24 mouse cellular contexts compared by ENCODE assay signal in the genomic region with DNA sequence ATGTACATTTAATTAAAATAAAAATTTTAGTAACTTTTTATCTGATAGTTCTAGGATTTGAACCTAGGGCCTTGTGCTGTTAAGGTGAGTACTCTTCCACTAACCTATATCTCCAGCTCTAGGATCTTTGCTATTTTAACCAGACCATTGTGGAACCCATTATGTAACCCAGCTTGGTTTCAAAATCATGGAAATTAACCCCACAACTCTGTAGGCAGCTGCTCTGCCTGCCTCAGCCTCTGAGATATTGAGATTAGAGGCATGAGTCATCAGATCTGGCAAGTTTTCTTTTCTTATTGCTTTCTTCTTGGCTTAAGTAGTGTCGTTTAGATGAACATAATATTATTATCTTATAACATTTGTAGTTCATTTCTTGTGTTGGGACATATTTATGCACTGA. TPM values are rescaled to one million over a fixed set of nuclear protein-coding genes. Genes with fewer than 3 reads are reported as not detected.
DNase-seq lines count a peak whose midpoint lies in the region; ATAC-seq and TF ChIP-seq lines count a peak whose summit lies in the region.
"Had no signal": no experiment of that assay in that cellular context is flagged by ENCODE, and none has a peak within 500 bp of the region (broad histone marks: within the 10 kb centered on the region; RNA-seq: fewer than 3 reads in every experiment).

No protein-coding gene starts in this region.

- no peaks in the 10 kb centered on the region for H3K27me3 ChIP-seq in intestine, postnatal 0 days (replicated peaks; ENCODE audit: control insufficient read depth, insufficient read depth, low read length)
- H3K27me3 ChIP-seq: hindbrain, embryonic 13.5 days; Patski had no signal

- no peaks in the 10 kb centered on the region for H3K36me3 ChIP-seq in intestine, postnatal 0 days (ENCODE audit: control insufficient read depth, insufficient read depth)
- H3K36me3 ChIP-seq: embryonic facial prominence, embryonic 10.5 days; forebrain, embryonic 10.5 days; heart, embryonic 10.5 days had no signal

- H3K27ac ChIP-seq in intestine, postnatal 0 days (ENCODE audit: low read depth, low read length) = no peak overlapping the region
- H3K27ac ChIP-seq: embryonic facial prominence, embryonic 10.5 days; forebrain, embryonic 10.5 days; gastrocnemius, adult 2 months; heart, embryonic 10.5 days; hindbrain, embryonic 13.5 days; hindbrain, postnatal 0 days had no signal

- TF ChIP-seq CTCF in lung, adult 2 months (IDR thresholded peaks at IDR 0.05; ENCODE audit: insufficient read depth, low read length) = no peak
- TF ChIP-seq CTCF in intestine, postnatal 0 days (IDR thresholded peaks at IDR 0.05; ENCODE audit: low read depth) = no peak

- peak; percentile 63 for ATAC-seq in megakaryocyte progenitor cell, adult 5-6 weeks (replicated peaks; ENCODE audit: poor library complexity)
- no peak for ATAC-seq in intestine, postnatal 0 days
- ATAC-seq: activated CD4-positive, CD25-positive, alpha-beta regulatory T cell, adult 4 months; forebrain, embryonic 14.5 days; hindbrain, postnatal 0 days; Patski had no signal

- H3K4me2 ChIP-seq in intestine, postnatal 0 days (replicated peaks; ENCODE audit: low read depth) = no peak overlapping the region
- H3K4me2 ChIP-seq: hindbrain, embryonic 13.5 days had no signal

- no peak overlapping the region for H3K9ac ChIP-seq in intestine, postnatal 0 days (ENCODE audit: low read depth, low read length)
- H3K9ac ChIP-seq: hindbrain, embryonic 13.5 days had no signal

- intact Hi-C loops in left cerebral cortex, postnatal 4 days (cut with DNase I) = no loop called here

- peak; percentile 10 for DNase-seq in lung, postnatal 36 days
- DNase-seq in lung, adult 2 months = no peak
- peak; percentile 30 for DNase-seq in brain, adult 2 months (ENCODE audit: low read depth, low spot score)
- DNase-seq in left cerebral cortex, postnatal 4 days = no peak
- no peak for DNase-seq in heart, postnatal 4 days
- DNase-seq: adrenal gland, postnatal 14 days; cerebellum, adult 18-20 months; cerebellum, adult 9-11 months; cerebellum, postnatal 36 days; gastrocnemius, adult 2 months; gastrocnemius, postnatal 25 days; heart, adult 11 months; heart, postnatal 10 days had no signal

- WGBS in lung, adult 2 months = 42% methylated on average over 1 of the region's 1 CpGs
- WGBS in intestine, postnatal 0 days = 7% methylated on average over 1 of the region's 1 CpGs

- no peak for TF ChIP-seq POLR2A in lung, adult 2 months (IDR thresholded peaks at IDR 0.05; ENCODE audit: borderline replicate concordance, extremely low read depth, low read depth, low read length)

- no peak overlapping the region for H3K4me3 ChIP-seq in lung, adult 2 months (replicated peaks; ENCODE audit: extremely low read depth, low read depth, low read length)
- no peak overlapping the region for H3K4me3 ChIP-seq in intestine, postnatal 0 days (ENCODE audit: low read depth, low read length)
- H3K4me3 ChIP-seq: embryonic facial prominence, embryonic 10.5 days; forebrain, embryonic 10.5 days; gastrocnemius, adult 2 months; heart, embryonic 10.5 days; hindbrain, embryonic 13.5 days had no signal

- H3K9me3 ChIP-seq in intestine, postnatal 0 days (ENCODE audit: control insufficient read depth) = no peaks in the 10 kb centered on the region
- H3K9me3 ChIP-seq: embryonic facial prominence, embryonic 10.5 days; forebrain, embryonic 10.5 days; heart, embryonic 10.5 days; hindbrain, embryonic 13.5 days had no signal

- no peaks in the 10 kb centered on the region for H3K4me1 ChIP-seq in lung, adult 2 months (ENCODE audit: control insufficient read depth, insufficient read depth, low read length)
- H3K4me1 ChIP-seq in intestine, postnatal 0 days (replicated peaks; ENCODE audit: control insufficient read depth, insufficient read depth, low read length) = no peaks in the 10 kb centered on the region
- H3K4me1 ChIP-seq: embryonic facial prominence, embryonic 10.5 days; forebrain, embryonic 10.5 days; heart, embryonic 10.5 days; hindbrain, embryonic 13.5 days had no signal

RNA-seq across cellular contexts. Expression of gene Ggt7, which starts 6.3 kb away (rescaled TPM):
- polyA plus RNA-seq in lung, adult 2 months (2012; rRNA removed) = 8.0 and 8.3 TPM in 2 replicates
- not detected in 2 replicates for total RNA-seq in megakaryocyte progenitor cell, adult 5-6 weeks (2015)
- not detected in 2 replicates for total RNA-seq in megakaryocyte progenitor cell, adult 5-6 weeks (2017)
- 10 to 100 TPM; 71.6 to 78.0 TPM for total RNA-seq in left cerebral cortex, postnatal 4 days (2021)
- 1 to 10 TPM in 1 of 2 experiments, under 1 TPM in 1; 0.62 to 1.3 TPM for total RNA-seq in heart, postnatal 4 days (2021)
- polyA plus RNA-seq in intestine, postnatal 0 days (2015; fragmentation: Nextera tagmentation; extraction: Ambion mirVana) = 2.6 and 2.7 TPM in 2 replicates
- total RNA-seq: hematopoietic stem cell, adult 5-6 weeks had no signal

RNA-seq across cellular contexts. Expression of gene Acss2, which starts 6.6 kb away (rescaled TPM):
- polyA plus RNA-seq in lung, adult 2 months (2012; rRNA removed) = 29.7 and 52.6 TPM in 2 replicates
- 3.6 and 8.0 TPM in 2 replicates for total RNA-seq in megakaryocyte progenitor cell, adult 5-6 weeks (2015)
- 3.0 and 6.5 TPM in 2 replicates for total RNA-seq in megakaryocyte progenitor cell, adult 5-6 weeks (2017)
- 10 to 100 TPM; 26.3 to 27.6 TPM for total RNA-seq in left cerebral cortex, postnatal 4 days (2021)
- total RNA-seq in heart, postnatal 4 days (2021) = 10 to 100 TPM; 27.4 TPM
- polyA plus RNA-seq in intestine, postnatal 0 days (2015; fragmentation: Nextera tagmentation; extraction: Ambion mirVana) = 8.4 and 9.5 TPM in 2 replicates

RNA-seq across cellular contexts. Expression of gene Ncoa6, which starts 50.7 kb away (rescaled TPM):
- polyA plus RNA-seq in lung, adult 2 months (2012; rRNA removed) = 20.0 and 23.2 TPM in 2 replicates
- 58.3 and 61.2 TPM in 2 replicates for total RNA-seq in megakaryocyte progenitor cell, adult 5-6 weeks (2015)
- total RNA-seq in megakaryocyte progenitor cell, adult 5-6 weeks (2017) = 12.4 and 15.4 TPM in 2 replicates
- total RNA-seq in left cerebral cortex, postnatal 4 days (2021) = 10 to 100 TPM; 99.3 to 99.9 TPM
- total RNA-seq in heart, postnatal 4 days (2021) = 10 to 100 TPM; 42.9 to 44.7 TPM
- 14.9 and 16.0 TPM in 2 replicates for polyA plus RNA-seq in intestine, postnatal 0 days (2015; fragmentation: Nextera tagmentation; extraction: Ambion mirVana)

Comparison
In these comparisons a context has a peak if more than half of its experiments do, and no peak if none do; other contexts are left out.
1. DNase-seq: peak in lung, postnatal 36 days (single experiment) and brain, adult 2 months (single experiment); none in lung, adult 2 months (single experiment), left cerebral cortex, postnatal 4 days (single experiment) and heart, postnatal 4 days (single experiment).
2. RNA of gene Ggt7, which starts 6.3 kb away (total RNA-seq): 71.6 to 78.0 TPM in left cerebral cortex, postnatal 4 days; 0.62 to 1.3 TPM in heart, postnatal 4 days and not detected in megakaryocyte progenitor cell, adult 5-6 weeks; every median in the first group is over 10 times any median in the second.